Mouse (Mus musculus) gonadal fat pad, adult 2 months (tissue): ENCODE results near the gene Zfp93. TPM values are rescaled to one million over a fixed set of nuclear protein-coding genes. Genes with fewer than 3 reads are reported as not detected.

Source experiments
- polyA plus RNA-seq: library from polyadenylated mRNA; depleted of rRNA; stranded (reverse); fragments of >200 nt; gene quantifications from 2 replicates; pipeline ENCODE4 v1.2.3, GENCODE M21; 2012; rRNA removed

The Zfp93 gene
- polyA plus RNA-seq, 1 experiment, result 3.2 TPM

Other genes starting within 250 kb of the Zfp93 start
- gene Vmn1r183, start 217.2 kb upstream of the Zfp93 start, polyA plus RNA-seq, result not detected in 2 replicates
- gene Zfp180, start 188.5 kb upstream of the Zfp93 start, polyA plus RNA-seq, result 13.1 and 14.2 TPM in 2 replicates
- 2.6 TPM in 2 replicates for gene Zfp112, start 158.1 kb upstream of the Zfp93 start, polyA plus RNA-seq
- gene Zfp235, start 136.3 kb upstream of the Zfp93 start, polyA plus RNA-seq, result 6.0 and 6.7 TPM in 2 replicates
- 0.18 and 0.27 TPM in 2 replicates for gene Zfp114, start 95.4 kb upstream of the Zfp93 start, polyA plus RNA-seq
- 3.0 and 3.6 TPM in 2 replicates for gene Zfp111, start 59.0 kb upstream of the Zfp93 start, polyA plus RNA-seq
- gene Zfp109, start 32.9 kb upstream of the Zfp93 start, polyA plus RNA-seq, result 1.6 TPM in 2 replicates
- 1.8 and 1.9 TPM in 2 replicates for gene Zfp108, start 15.6 kb upstream of the Zfp93 start, polyA plus RNA-seq
- gene Zfp61, start 30.8 kb downstream of the Zfp93 start, polyA plus RNA-seq, result 9.0 and 9.8 TPM in 2 replicates
- gene Zfp94, start 46.2 kb downstream of the Zfp93 start, polyA plus RNA-seq, result 7.2 and 7.4 TPM in 2 replicates
- 1.5 and 8.3 TPM in 2 replicates for gene Tescl, start 63.5 kb downstream of the Zfp93 start, polyA plus RNA-seq
- 0.04 TPM in 1 of 2 replicates, not detected in the other for gene Lypd5, start 78.8 kb downstream of the Zfp93 start, polyA plus RNA-seq
- 7.3 and 10.2 TPM in 2 replicates for gene Kcnn4, start 99.8 kb downstream of the Zfp93 start, polyA plus RNA-seq
- 51.5 and 58.6 TPM in 2 replicates for gene Smg9, start 129.2 kb downstream of the Zfp93 start, polyA plus RNA-seq
- gene Irgc1, start 181.9 kb downstream of the Zfp93 start, polyA plus RNA-seq, result 7.9 and 10.0 TPM in 2 replicates
- 7.1 and 11.3 TPM in 2 replicates for gene Plaur, start 192.1 kb downstream of the Zfp93 start, polyA plus RNA-seq
- 3.0 and 5.7 TPM in 2 replicates for gene Cadm4, start 211.6 kb downstream of the Zfp93 start, polyA plus RNA-seq
- gene Zfp428, start 236.6 kb downstream of the Zfp93 start, polyA plus RNA-seq, result 5.2 and 6.6 TPM in 2 replicates
- 0.35 and 0.72 TPM in 2 replicates for gene AC161166.1, start 242.0 kb downstream of the Zfp93 start, polyA plus RNA-seq